Mouse (Mus musculus): ENCODE data around the gene Cstb. TPM values are rescaled to one million over a fixed set of nuclear protein-coding genes. Genes with fewer than 3 reads are reported as not detected.

Cstb gene
- 89.2 and 104 TPM in 2 replicates for total RNA-seq (2014; rRNA removed)
- polyA plus RNA-seq (2015; fragmentation: Nextera tagmentation; extraction: Ambion mirVana) = 126 and 131 TPM in 2 replicates

GRCm38 (mm10) chr10:78425181-78426041 is at the start of gene Cstb:
TSS of gene Cstb (plus strand) at chr10:78425669.
- peak; percentile 89 for ATAC-seq (ENCODE audit: low FRiP score)
- H3K27ac ChIP-seq (ENCODE audit: low read depth, low read length) = peak within 1 kb of the TSS; percentile 78
- H3K4me2 ChIP-seq (ENCODE audit: low read depth, low read length, poor library complexity, severe bottlenecking) = peak within 1 kb of the TSS; percentile 82
- H3K9ac ChIP-seq (replicated peaks; ENCODE audit: low read length, poor library complexity, severe bottlenecking) = peak within 1 kb of the TSS; percentile 96
- TF ChIP-seq CTCF (IDR thresholded peaks at IDR 0.05) = no peak
- 3% methylated on average over 40 of the region's 40 CpGs for WGBS
- DNase-seq (ENCODE audit: low spot score) = peak; percentile 80
- H3K9me3 ChIP-seq (ENCODE audit: low read length) = no peaks in the 10 kb centered on the region
- H3K27me3 ChIP-seq (ENCODE audit: insufficient read depth, low read length) = no peaks in the 10 kb centered on the region
- peaks cover 15% of the 10 kb centered on the region for H3K36me3 ChIP-seq (ENCODE audit: insufficient read depth, low read length)
- H3K4me3 ChIP-seq (ENCODE audit: low read depth, low read length) = peak within 1 kb of the TSS; percentile 84
- H3K4me1 ChIP-seq (ENCODE audit: insufficient read depth, low read length) = peaks cover 5% of the 10 kb centered on the region; the same call in 1 of the 2 replicates

GRCm38 (mm10) chr10:78378516-78378915 is 47.0 kb upstream of the Cstb start:
- H3K27me3 ChIP-seq (ENCODE audit: insufficient read depth, low read length) = no peaks in the 10 kb centered on the region
- H3K4me2 ChIP-seq (ENCODE audit: low read depth, low read length, poor library complexity, severe bottlenecking) = no peak overlapping the region
- 0 out of 2 replicates have a peak, but pooled peaks have one; percentile 1 for TF ChIP-seq CTCF (IDR thresholded peaks at IDR 0.05)
- H3K4me1 ChIP-seq (ENCODE audit: insufficient read depth, low read length) = no peaks in the 10 kb centered on the region
- no peak for ATAC-seq (ENCODE audit: low FRiP score)
- no peaks in the 10 kb centered on the region for H3K9me3 ChIP-seq (ENCODE audit: low read length)
- no peak overlapping the region for H3K27ac ChIP-seq (ENCODE audit: low read depth, low read length)
- 95% methylated on average over 7 of the region's 7 CpGs for WGBS
- no peaks in the 10 kb centered on the region for H3K36me3 ChIP-seq (ENCODE audit: insufficient read depth, low read length)
- no peak overlapping the region for H3K9ac ChIP-seq (replicated peaks; ENCODE audit: low read length, poor library complexity, severe bottlenecking)
- no peak for DNase-seq (ENCODE audit: low spot score)
- no peak overlapping the region for H3K4me3 ChIP-seq (ENCODE audit: low read depth, low read length)

GRCm38 (mm10) chr10:78383567-78383966 is 41.9 kb upstream of the Cstb start:
- no peak for ATAC-seq (ENCODE audit: low FRiP score)
- H3K27ac ChIP-seq (ENCODE audit: low read depth, low read length) = no peak overlapping the region
- WGBS = 74% methylated on average over 3 of the region's 3 CpGs
- no peak for DNase-seq (ENCODE audit: low spot score)
- H3K9ac ChIP-seq (replicated peaks; ENCODE audit: low read length, poor library complexity, severe bottlenecking) = no peak overlapping the region
- no peaks in the 10 kb centered on the region for H3K9me3 ChIP-seq (ENCODE audit: low read length)
- no peak for TF ChIP-seq CTCF (IDR thresholded peaks at IDR 0.05)
- no peak overlapping the region for H3K4me3 ChIP-seq (ENCODE audit: low read depth, low read length)
- no peak overlapping the region for H3K4me2 ChIP-seq (ENCODE audit: low read depth, low read length, poor library complexity, severe bottlenecking)
- no peaks in the 10 kb centered on the region for H3K4me1 ChIP-seq (ENCODE audit: insufficient read depth, low read length)
- no peaks in the 10 kb centered on the region for H3K27me3 ChIP-seq (ENCODE audit: insufficient read depth, low read length)
- H3K36me3 ChIP-seq (ENCODE audit: insufficient read depth, low read length) = no peaks in the 10 kb centered on the region

GRCm38 (mm10) chr10:78385520-78385919 is 39.9 kb upstream of the Cstb start:
- TF ChIP-seq CTCF (IDR thresholded peaks at IDR 0.05) = no peak
- no peaks in the 10 kb centered on the region for H3K4me1 ChIP-seq (ENCODE audit: insufficient read depth, low read length)
- 0 out of 2 replicates have a peak, but pooled peaks cover 4% of the 10 kb centered on the region for H3K27me3 ChIP-seq (ENCODE audit: insufficient read depth, low read length)

GRCm38 (mm10) chr10:78388216-78388980 is 37.1 kb upstream of the Cstb start:
- peak; percentile 52 for DNase-seq (ENCODE audit: low spot score)
- Histone ChIP-seq H3K9me3 (ENCODE audit: low read length) (no peaks in the 10 kb centered on the region), H3K36me3 (ENCODE audit: insufficient read depth, low read length) (no peaks in the 10 kb centered on the region), H3K4me1 (ENCODE audit: insufficient read depth, low read length) (no peaks in the 10 kb centered on the region), H3K9ac (replicated peaks; ENCODE audit: low read length, poor library complexity, severe bottlenecking) (peak overlapping the region; percentile 24; the same call in 1 of the 2 replicates), H3K27ac (ENCODE audit: low read depth, low read length) (peak overlapping the region; percentile 47; the same call in 1 of the 2 replicates), H3K27me3 (ENCODE audit: insufficient read depth, low read length) (peaks cover 19% of the 10 kb centered on the region), H3K4me3 (ENCODE audit: low read depth, low read length) (no peak overlapping the region), H3K4me2 (ENCODE audit: low read depth, low read length, poor library complexity, severe bottlenecking) (no peak overlapping the region)
- peak; percentile 31; the same call in 1 of the 2 replicates for ATAC-seq (ENCODE audit: low FRiP score)
- no peak for TF ChIP-seq CTCF (IDR thresholded peaks at IDR 0.05)
- 59% methylated on average over 20 of the region's 20 CpGs for WGBS

More at GRCm38 (mm10) chr10:78385520-78385919, 39.9 kb upstream of the Cstb start:
- DNase-seq (ENCODE audit: low spot score) (no peak), ATAC-seq (ENCODE audit: low FRiP score) (no peak)
- H3K9me3 ChIP-seq (ENCODE audit: low read length) = no peaks in the 10 kb centered on the region
- no peak overlapping the region for H3K4me2 ChIP-seq (ENCODE audit: low read depth, low read length, poor library complexity, severe bottlenecking)
- WGBS = 74% methylated on average over 5 of the region's 5 CpGs
- H3K27ac ChIP-seq (ENCODE audit: low read depth, low read length) = no peak overlapping the region
- no peak overlapping the region for H3K4me3 ChIP-seq (ENCODE audit: low read depth, low read length)
- no peaks in the 10 kb centered on the region for H3K36me3 ChIP-seq (ENCODE audit: insufficient read depth, low read length)
- no peak overlapping the region for H3K9ac ChIP-seq (replicated peaks; ENCODE audit: low read length, poor library complexity, severe bottlenecking)
